Mouse (Mus musculus): ENCODE data around the gene Hmcn2. TPM values are rescaled to one million over a fixed set of nuclear protein-coding genes. Genes with fewer than 3 reads are reported as not detected.

Hmcn2 gene
- total RNA-seq, 2 experiments from 2014 or later: 0.51 to 0.52 TPM

GRCm38 (mm10) chr2:31449902-31450301 is 135.7 kb downstream of the Hmcn2 start:
- TF ChIP-seq CTCF (IDR thresholded peaks at IDR 0.05): no peak
- DNase-seq (ENCODE audit: extremely low spot score in 1 of 2, low spot score in 2 of 2): no peak
- Histone ChIP-seq H3K27ac (no peak overlapping the region), H3K4me3 (no peak overlapping the region)
- intact Hi-C loops (cut with DNase I): no loop called here

DNA sequence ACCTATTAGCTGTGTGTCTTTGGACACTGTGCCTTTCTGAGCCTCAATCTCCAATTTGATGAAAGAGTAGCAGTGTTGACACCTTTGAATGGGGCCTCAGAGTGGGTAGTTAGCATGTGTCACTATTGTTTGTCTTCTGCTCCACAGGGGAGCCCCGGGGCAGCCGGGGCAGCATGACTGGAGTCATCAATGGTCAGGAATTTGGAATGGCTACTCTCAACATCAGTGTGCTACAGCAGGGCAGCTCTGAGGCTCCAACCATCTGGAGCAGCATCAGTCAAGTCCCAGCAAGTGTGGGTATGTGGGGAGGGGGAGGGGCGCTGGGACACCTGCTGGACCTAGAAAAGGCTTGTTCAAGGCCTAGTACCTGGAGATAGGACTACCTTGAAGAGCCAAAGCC is 136.4 kb downstream of the Hmcn2 start:
- H3K4me3 ChIP-seq: no peak overlapping the region
- no peak for DNase-seq (ENCODE audit: extremely low spot score in 1 of 2, low spot score in 2 of 2)
- H3K27ac ChIP-seq: no peak overlapping the region
- intact Hi-C loops (cut with DNase I): no loop called here
- TF ChIP-seq CTCF (IDR thresholded peaks at IDR 0.05): no peak

- Histone ChIP-seq H3K4me3 (no peak overlapping the region), H3K27ac (no peak overlapping the region)
- DNase-seq (ENCODE audit: extremely low spot score in 1 of 2, low spot score in 2 of 2): no peak
- no peak for TF ChIP-seq CTCF (IDR thresholded peaks at IDR 0.05)
- intact Hi-C loops (cut with DNase I): no loop called here
Observed at GRCm38 (mm10) chr2:31451530-31451929, 137.3 kb downstream of the Hmcn2 start.

DNA sequence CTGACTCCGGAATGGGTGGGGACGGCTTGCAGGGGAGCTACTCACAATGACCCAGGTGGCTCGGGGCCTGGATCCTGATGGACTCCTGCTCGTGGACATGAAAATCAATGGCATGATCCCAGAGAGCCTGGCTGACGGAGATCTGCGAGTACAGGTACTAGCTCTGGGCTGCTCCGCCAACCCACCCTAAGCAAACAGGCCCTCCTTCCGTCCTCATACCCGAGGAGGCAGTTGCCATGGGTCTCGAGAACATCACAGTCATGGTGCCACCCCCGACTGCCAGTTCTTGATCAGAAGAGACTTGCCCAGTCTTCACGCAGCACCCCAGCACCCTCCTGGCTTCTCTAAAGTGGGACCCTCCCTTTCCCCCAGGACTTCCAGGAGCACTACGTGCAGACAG is 138.8 kb downstream of the Hmcn2 start:
- Histone ChIP-seq H3K4me3 (no peak overlapping the region), H3K27ac (no peak overlapping the region)
- no peak for DNase-seq (ENCODE audit: extremely low spot score in 1 of 2, low spot score in 2 of 2)
- intact Hi-C loops (cut with DNase I): no loop called here
- no peak for TF ChIP-seq CTCF (IDR thresholded peaks at IDR 0.05)

GRCm38 (mm10) chr2:31453559-31454177 is 139.5 kb downstream of the Hmcn2 start:
- intact Hi-C loops (cut with DNase I): no loop called here
- Histone ChIP-seq H3K4me3 (no peak overlapping the region), H3K27ac (no peak overlapping the region)
- no peak for TF ChIP-seq CTCF (IDR thresholded peaks at IDR 0.05)
- DNase-seq (ENCODE audit: extremely low spot score in 1 of 2, low spot score in 2 of 2): no peak

- intact Hi-C loops (cut with DNase I): no loop called here
- Histone ChIP-seq H3K27ac (no peak overlapping the region), H3K4me3 (no peak overlapping the region)
- no peak for DNase-seq (ENCODE audit: extremely low spot score in 1 of 2, low spot score in 2 of 2)
- TF ChIP-seq CTCF (IDR thresholded peaks at IDR 0.05): no peak
Observed at GRCm38 (mm10) chr2:31454280-31454679, 140.1 kb downstream of the Hmcn2 start.

DNA sequence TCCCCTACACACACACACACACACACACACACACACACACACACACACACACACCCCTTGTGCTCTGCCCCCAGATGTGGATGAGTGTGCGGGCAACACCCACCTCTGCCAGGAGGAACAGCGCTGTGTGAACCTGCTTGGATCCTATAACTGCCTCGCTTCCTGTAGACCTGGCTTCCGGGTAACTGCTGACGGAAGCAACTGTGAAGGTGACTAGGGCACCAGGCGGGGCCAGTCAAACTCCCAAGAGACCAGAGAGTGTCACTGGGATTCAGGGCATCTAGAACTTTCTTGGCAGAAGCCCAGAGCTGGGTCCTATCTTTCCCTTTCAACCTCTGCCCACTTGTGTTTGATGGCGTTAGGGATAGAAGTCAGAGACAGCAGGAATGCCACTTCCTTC is 141.2 kb downstream of the Hmcn2 start:
- Histone ChIP-seq H3K4me3 (no peak overlapping the region), H3K27ac (no peak overlapping the region)
- no peak for TF ChIP-seq CTCF (IDR thresholded peaks at IDR 0.05)
- no peak for DNase-seq (ENCODE audit: extremely low spot score in 1 of 2, low spot score in 2 of 2)
- intact Hi-C loops (cut with DNase I): no loop called here

DNA sequence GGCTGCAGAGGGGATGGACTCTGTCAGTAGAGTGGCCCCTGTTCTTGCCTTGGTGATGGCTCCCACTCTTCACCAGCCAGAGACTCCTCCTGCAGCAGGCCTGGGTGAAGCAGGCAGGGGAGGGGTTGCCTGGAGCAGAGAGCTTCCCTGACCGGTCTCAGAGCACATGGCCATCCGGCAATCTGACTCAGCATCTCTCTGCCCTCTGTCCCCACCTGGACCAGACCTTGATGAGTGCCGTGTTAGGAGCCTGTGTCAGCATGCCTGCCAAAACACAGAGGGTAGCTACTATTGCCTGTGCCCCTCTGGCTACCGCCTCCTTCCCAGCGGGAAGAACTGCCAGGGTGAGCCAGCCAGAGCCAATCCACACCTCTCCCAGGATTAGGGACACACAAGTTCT is 144.2 kb downstream of the Hmcn2 start:
- Histone ChIP-seq H3K27ac (no peak overlapping the region), H3K4me3 (no peak overlapping the region)
- intact Hi-C loops (cut with DNase I): no loop called here
- no peak for DNase-seq (ENCODE audit: extremely low spot score in 1 of 2, low spot score in 2 of 2)
- no peak for TF ChIP-seq CTCF (IDR thresholded peaks at IDR 0.05)

GRCm38 (mm10) chr2:31458989-31459936 is 145.0 kb downstream of the Hmcn2 start:
- H3K27ac ChIP-seq: no peak overlapping the region
- intact Hi-C loops (cut with DNase I): no loop called here
- H3K4me3 ChIP-seq: no peak overlapping the region
- no peak for TF ChIP-seq CTCF (IDR thresholded peaks at IDR 0.05)
- DNase-seq (ENCODE audit: extremely low spot score in 1 of 2, low spot score in 2 of 2): no peak

DNA sequence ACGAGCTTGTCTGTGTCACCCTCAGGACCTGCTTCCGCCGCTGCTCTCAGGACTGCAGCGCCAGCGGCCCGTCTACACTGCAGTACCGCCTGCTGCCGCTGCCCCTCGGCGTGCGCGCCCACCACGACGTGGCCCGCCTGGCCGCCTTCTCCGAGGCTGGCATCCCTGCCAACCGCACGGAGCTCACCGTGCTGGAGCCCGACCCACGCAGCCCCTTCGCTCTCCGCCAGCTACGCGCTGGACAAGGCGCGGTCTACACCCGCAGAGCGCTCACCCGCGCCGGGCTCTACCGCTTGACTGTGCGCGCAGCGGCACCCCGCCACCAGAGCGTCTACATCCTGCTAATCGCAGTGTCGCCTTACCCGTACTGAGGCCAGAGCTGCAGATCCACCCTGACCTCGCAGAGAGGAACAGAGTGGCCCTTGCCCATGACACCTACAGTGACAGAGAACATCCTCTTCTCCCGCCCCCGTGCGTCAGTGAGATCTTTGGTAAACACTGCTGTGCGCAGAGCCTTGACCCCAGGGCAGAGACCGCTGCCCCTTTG is 145.9 kb downstream of the Hmcn2 start:
- intact Hi-C loops (cut with DNase I): no loop called here
- peak; percentile 58 for TF ChIP-seq CTCF (IDR thresholded peaks at IDR 0.05)
- Histone ChIP-seq H3K4me3 (peak overlapping the region; percentile 21; the same call in 1 of the 2 replicates), H3K27ac (no peak overlapping the region)
- DNase-seq (ENCODE audit: extremely low spot score in 1 of 2, low spot score in 2 of 2): peak; percentile 21 to 44

DNA sequence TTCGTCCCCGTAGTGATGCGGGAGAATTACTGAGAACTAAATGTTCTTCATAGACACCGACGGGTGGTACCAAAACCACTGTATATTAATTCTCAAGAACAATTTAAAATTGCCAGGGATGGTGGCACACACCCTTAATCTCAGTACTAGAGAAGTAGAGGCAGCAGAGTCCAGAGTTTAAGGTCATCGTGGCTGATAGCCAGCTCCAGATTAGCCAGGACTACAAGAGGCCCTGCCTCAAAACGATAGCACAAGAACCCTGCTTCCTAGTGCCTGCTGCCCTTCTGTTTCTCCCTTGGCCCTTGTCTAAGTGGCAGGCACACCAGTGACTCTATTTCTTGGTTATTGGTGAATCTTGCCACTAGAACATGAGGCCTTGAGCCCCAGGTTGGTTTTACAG is 146.7 kb downstream of the Hmcn2 start:
- DNase-seq (ENCODE audit: extremely low spot score in 1 of 2, low spot score in 2 of 2): no peak
- Histone ChIP-seq H3K27ac (no peak overlapping the region), H3K4me3 (no peak overlapping the region)
- TF ChIP-seq CTCF (IDR thresholded peaks at IDR 0.05): no peak
- intact Hi-C loops (cut with DNase I): no loop called here

DNA sequence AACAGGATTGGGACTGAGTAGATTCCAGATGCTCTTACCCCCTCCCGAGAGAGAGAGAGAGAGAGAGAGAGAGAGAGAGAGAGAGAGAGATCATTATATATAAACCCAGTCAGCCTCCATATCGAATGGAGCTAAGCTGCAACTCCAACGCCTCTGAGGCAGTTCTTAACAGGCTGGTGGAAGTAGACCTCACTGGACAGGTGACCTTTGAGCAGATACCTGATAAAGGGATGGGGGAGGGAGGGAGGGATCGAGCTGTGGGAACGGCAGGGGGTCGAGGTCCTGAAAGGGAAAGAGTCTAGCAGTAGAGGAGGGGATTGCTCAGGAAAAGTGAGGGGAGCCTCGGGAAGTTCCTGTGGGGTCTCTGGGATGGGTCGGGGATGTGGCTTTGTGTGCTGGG is 147.8 kb downstream of the Hmcn2 start:
- TF ChIP-seq CTCF (IDR thresholded peaks at IDR 0.05): no peak
- H3K4me3 ChIP-seq: no peak overlapping the region
- DNase-seq (ENCODE audit: extremely low spot score in 1 of 2, low spot score in 2 of 2): no peak
- intact Hi-C loops (cut with DNase I): no loop called here
- no peak overlapping the region for H3K27ac ChIP-seq

All from left cerebral cortex, adult 2 months (tissue).